Comparison of ENCODE assay signal across 8 mouse cellular contexts in genomic region chr13:52658477-52658876, GRCm38 (mm10).
DNase-seq lines count a peak whose midpoint lies in the region; ATAC-seq and TF ChIP-seq lines count a peak whose summit lies in the region.

No protein-coding gene starts in this region.

- WGBS in kidney, postnatal 0 days: 9% methylated on average over 8 of the region's 8 CpGs
- 3% methylated on average over 8 of the region's 8 CpGs for WGBS in lung, adult 2 months
- 10% methylated on average over 8 of the region's 8 CpGs for WGBS in olfactory bulb, adult 2 months
- WGBS in thymus, adult 2 months: 9% methylated on average over 8 of the region's 8 CpGs

- TF ChIP-seq POLR2A in lung, adult 2 months (IDR thresholded peaks at IDR 0.05; ENCODE audit: borderline replicate concordance, extremely low read depth, low read depth, low read length): no peak
- TF ChIP-seq POLR2A in olfactory bulb, adult 2 months (IDR thresholded peaks at IDR 0.05; ENCODE audit: insufficient read depth, low read depth, low read length): no peak
- TF ChIP-seq POLR2A in thymus, adult 2 months (IDR thresholded peaks at IDR 0.05; ENCODE audit: control insufficient read depth, extremely low read depth, insufficient read depth, low read length, poor library complexity): no peak

- no peak overlapping the region for H3K27ac ChIP-seq in kidney, postnatal 0 days
- H3K27ac ChIP-seq in olfactory bulb, adult 2 months (ENCODE audit: insufficient read depth, low read depth, low read length): no peak overlapping the region
- no peak overlapping the region for H3K27ac ChIP-seq in thymus, adult 2 months (ENCODE audit: control insufficient read depth, insufficient read depth, low read length)

- 0 out of 2 replicates have a peak, but pooled peaks have one; percentile 10 for ATAC-seq in kidney, postnatal 0 days (replicated peaks; ENCODE audit: low FRiP score, low read depth)

- peak; percentile 100 for TF ChIP-seq CTCF in kidney, postnatal 0 days (IDR thresholded peaks at IDR 0.05; ENCODE audit: low read depth)
- peak; percentile 85 for TF ChIP-seq CTCF in lung, adult 2 months (IDR thresholded peaks at IDR 0.05; ENCODE audit: insufficient read depth, low read length)
- peak; percentile 92 for TF ChIP-seq CTCF in olfactory bulb, adult 2 months (IDR thresholded peaks at IDR 0.05; ENCODE audit: insufficient read depth, low read depth, low read length)
- TF ChIP-seq CTCF in thymus, adult 2 months (IDR thresholded peaks at IDR 0.05; ENCODE audit: borderline replicate concordance, control insufficient read depth, extremely low read depth, insufficient read depth, low read length, poor library complexity): peak; percentile 84

- H3K36me3 ChIP-seq in kidney, postnatal 0 days (ENCODE audit: insufficient read depth, low read length): no peaks in the 10 kb centered on the region
- no peaks in the 10 kb centered on the region for H3K36me3 ChIP-seq in thymus, adult 2 months (ENCODE audit: control insufficient read depth, insufficient read depth, low read length)

- H3K4me3 ChIP-seq in kidney, postnatal 0 days (replicated peaks; ENCODE audit: low read depth, low read length): no peak overlapping the region
- H3K4me3 ChIP-seq in lung, adult 2 months (replicated peaks; ENCODE audit: extremely low read depth, low read depth, low read length): no peak overlapping the region
- H3K4me3 ChIP-seq in olfactory bulb, adult 2 months (ENCODE audit: insufficient read depth, low read depth, low read length): no peak overlapping the region
- no peak overlapping the region for H3K4me3 ChIP-seq in thymus, adult 2 months (ENCODE audit: control insufficient read depth, insufficient read depth, low read length)

- no peak overlapping the region for H3K4me2 ChIP-seq in kidney, postnatal 0 days (ENCODE audit: low read length)

- DNase-seq in 416B (ENCODE audit: low read depth): peak; percentile 79
- DNase-seq in MEL-GATA-1-ER (ENCODE audit: extremely low read depth, low read depth): peak; percentile 35
- peak; percentile 45 for DNase-seq in cerebellum, adult 8-10 months
- peak; percentile 36 to 59 for DNase-seq in frontal cortex, postnatal 10 days (ENCODE audit: low spot score in 2 of 2)
- peak; percentile 85 for DNase-seq in kidney, postnatal 0 days (ENCODE audit: low spot score)
- DNase-seq in lung, adult 2 months: peak; percentile 55
- DNase-seq in thymus, adult 2 months: peak; percentile 72

- no peaks in the 10 kb centered on the region for H3K9me3 ChIP-seq in kidney, postnatal 0 days (replicated peaks; ENCODE audit: low read length)

- no peaks in the 10 kb centered on the region for H3K4me1 ChIP-seq in kidney, postnatal 0 days (replicated peaks; ENCODE audit: insufficient read depth, low read length)
- no peaks in the 10 kb centered on the region for H3K4me1 ChIP-seq in lung, adult 2 months (ENCODE audit: control insufficient read depth, insufficient read depth, low read length)
- H3K4me1 ChIP-seq in olfactory bulb, adult 2 months (ENCODE audit: control insufficient read depth, insufficient read depth, low read length): 0 out of 2 replicates have a peak, but pooled peaks cover 3% of the 10 kb centered on the region
- H3K4me1 ChIP-seq in thymus, adult 2 months (replicated peaks; ENCODE audit: control insufficient read depth, insufficient read depth, low read length): no peaks in the 10 kb centered on the region

- no peak overlapping the region for H3K9ac ChIP-seq in kidney, postnatal 0 days (ENCODE audit: low read depth, low read length)

- H3K27me3 ChIP-seq in kidney, postnatal 0 days (ENCODE audit: insufficient read depth, low read length): no peaks in the 10 kb centered on the region
- no peaks in the 10 kb centered on the region for H3K27me3 ChIP-seq in thymus, adult 2 months (ENCODE audit: control insufficient read depth, insufficient read depth, low read length)

Comparison
In these comparisons a context has a peak if more than half of its experiments do, and no peak if none do; other contexts are left out.
1. DNase-seq: peak in every context shown above with its lines; median percentile 85 in kidney, postnatal 0 days; 79 in 416B; 72 in thymus, adult 2 months; 55 in lung, adult 2 months; 48 in frontal cortex, postnatal 10 days; 45 in cerebellum, adult 8-10 months; 35 in MEL-GATA-1-ER.